Mouse (Mus musculus) left cerebral cortex, postnatal 25 days (tissue): ENCODE measurements around the gene Cux1. TPM values are rescaled to one million over a fixed set of nuclear protein-coding genes. Genes with fewer than 3 reads are reported as not detected.
A peak's percentile ranks its signal among the peaks of the same experiment; 100 is the strongest.

Experiments used
- DNase-seq, 2 experiments: peaks; one replicate each; pipeline ENCODE4 v3.0.0; 2022; ENCODE audit warnings: low spot score in 2 of 2, mixed read lengths in 1 of 2
- intact Hi-C: fragments of 180-260 bp; cut with DNase I; formaldehyde crosslinking; loops from one replicate; pipeline ENCODE4 v1.15.1; 2025
- total RNA-seq, 2 experiments: library from RNA; stranded (reverse); gene quantifications; 2 replicates each; pipeline ENCODE4 v1.2.3; 2021

The Cux1 gene
- total RNA-seq, 2 experiments from 2014 or later = 105 to 121 TPM

GRCm38 (mm10) chr5:136545061-136545460 lies 22.2 kb downstream of the Cux1 start:
- intact Hi-C loops = no loop called here
- no peak for DNase-seq

- DNase-seq = no peak
- intact Hi-C loops = no loop called here
Observed at GRCm38 (mm10) chr5:136543171-136543570, 24.1 kb downstream of the Cux1 start.

DNA sequence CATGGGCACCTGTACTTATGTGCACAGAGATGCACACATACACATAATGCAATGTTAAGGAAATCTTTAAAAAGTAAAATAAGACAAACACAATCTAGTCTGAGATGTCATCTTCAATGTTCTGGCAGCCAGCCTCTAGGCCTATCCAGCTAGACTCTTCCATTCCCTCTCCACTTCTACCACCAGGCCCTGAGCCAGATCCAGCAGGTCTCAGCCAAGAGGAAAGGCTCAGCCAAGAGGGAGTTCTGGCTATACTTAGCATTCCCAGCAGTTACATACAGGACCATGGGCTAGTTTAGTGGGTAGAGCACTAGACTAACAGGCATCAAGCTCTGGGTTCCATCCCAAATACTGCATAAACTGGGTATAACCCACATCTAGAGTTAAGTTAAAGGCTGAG lies 26.3 kb downstream of the Cux1 start:
- DNase-seq = peak; percentile 26 to 76
- intact Hi-C loops = no loop called here

DNA sequence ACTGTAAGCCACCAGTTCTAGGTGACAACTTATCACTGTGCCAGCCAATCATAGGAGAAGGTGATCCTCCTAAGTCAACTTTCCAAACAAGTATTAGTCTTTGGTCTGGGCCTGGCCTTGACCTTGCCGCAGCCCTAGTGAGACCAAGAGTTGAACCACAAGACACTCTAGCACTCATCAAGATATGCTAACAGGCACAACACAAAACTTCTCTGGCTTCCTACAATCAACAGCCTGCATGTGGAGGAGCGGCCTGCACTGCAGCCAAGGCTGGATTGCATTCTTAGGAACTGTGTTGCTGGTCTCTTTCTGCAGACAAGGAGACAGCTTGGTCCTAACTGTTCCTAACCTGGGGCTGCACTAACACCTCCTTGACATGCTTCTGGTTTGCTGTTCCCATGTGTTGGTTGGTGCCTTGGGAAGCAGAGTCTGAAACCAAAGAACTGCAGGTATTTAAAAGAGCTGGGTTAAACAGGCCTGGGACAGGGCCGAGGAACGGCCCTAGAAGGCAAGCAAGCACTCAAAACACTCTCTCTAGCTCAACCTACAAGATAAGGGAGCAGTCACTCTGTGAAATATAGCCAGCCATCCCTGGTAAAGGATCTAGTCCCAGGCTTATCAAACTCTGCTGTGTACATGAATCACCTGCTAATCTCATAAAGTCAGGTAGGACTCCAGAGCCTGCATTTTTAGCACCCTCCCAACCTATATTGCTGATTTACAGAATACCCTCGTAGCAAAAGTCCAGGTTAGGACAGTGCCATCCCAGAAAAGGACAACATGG lies 27.0 kb downstream of the Cux1 start:
- DNase-seq = no peak
- intact Hi-C loops = no loop called here

GRCm38 (mm10) chr5:136536753-136537152 lies 30.5 kb downstream of the Cux1 start:
- no peak for DNase-seq
- intact Hi-C loops = no loop called here

DNA sequence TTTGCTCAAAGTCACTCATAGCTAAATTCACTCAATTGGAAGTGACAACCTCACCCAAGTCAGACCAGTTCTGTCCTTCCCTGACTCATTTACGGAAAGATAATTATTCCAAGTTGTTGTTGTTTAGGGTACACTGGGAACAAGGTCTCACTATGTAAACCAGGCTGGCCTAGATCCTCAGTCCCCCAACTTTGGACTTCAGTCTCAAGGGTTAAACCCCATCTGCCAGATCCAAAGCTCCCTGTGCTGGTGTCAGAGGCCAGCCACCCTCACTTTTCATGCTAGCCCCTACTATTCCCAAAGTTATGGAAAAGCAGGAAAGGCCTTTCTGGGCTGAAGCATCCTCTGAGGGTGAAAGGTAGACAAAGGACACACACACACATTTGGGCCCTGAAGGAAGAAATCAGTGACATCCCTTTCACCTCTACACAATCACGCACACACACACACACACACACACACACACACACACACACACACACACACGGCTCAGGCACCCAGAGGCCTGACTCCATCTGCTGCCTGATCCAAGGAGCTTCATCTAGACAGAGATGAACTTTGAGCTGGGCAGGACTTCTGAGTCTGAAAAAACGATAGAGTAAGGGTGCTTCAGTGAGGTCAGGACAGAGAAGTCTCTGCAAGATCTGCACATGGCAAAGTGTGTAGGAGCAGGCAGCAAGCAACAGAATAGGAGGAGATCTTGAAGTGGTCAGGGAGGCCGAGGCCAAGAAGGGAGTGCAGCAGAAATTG lies 31.1 kb downstream of the Cux1 start:
- intact Hi-C loops = no loop called here

GRCm38 (mm10) chr5:136535204-136535603 lies 32.1 kb downstream of the Cux1 start:
- no peak for DNase-seq
- intact Hi-C loops = no loop called here

More for the DNA sequence above, 31.1 kb downstream of the Cux1 start:
- DNase-seq = no peak

DNA sequence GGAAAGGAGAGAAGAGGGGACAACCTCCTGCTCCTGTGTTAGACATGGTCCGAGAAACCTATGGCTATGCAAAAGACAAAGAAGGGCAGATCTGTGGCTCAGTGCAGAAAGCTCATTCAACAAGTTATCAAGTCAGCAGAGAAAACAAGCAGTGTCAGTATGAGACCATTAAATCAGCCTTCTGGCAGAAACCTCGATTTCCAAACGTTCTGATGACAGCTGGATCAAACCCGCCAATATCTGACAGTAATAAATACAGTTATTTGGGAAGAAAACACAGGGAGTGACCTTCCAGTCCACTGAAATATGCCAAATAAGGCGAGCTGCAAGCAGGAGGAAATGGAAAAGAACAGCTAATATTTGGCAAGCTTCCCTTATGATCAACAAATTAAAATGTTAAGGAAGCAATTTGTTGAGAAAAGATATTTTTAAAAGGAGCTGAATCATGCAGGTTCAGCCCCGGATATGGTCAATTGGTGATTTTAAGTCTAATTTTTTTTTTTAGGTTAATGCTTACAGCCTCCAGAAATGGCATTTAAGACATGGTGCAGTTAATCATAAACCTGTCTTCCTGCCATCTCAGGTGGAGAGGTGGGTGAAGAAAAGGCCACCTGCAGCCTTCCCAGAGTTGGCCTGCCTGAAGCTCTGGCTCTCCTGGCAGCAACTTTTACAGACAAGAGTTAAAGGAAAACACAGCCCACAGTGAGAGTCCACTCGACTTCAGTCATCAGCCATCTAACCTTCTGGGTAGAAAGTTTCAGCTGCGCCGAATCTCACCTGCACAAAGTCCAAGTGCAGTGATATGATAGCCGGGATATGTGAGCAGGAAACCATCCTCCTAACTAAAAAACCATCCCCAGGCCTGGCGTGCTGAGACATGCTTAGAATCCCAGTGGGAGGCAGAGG lies 33.7 kb downstream of the Cux1 start:
- DNase-seq = no peak
- intact Hi-C loops = no loop called here

GRCm38 (mm10) chr5:136531674-136532365 lies 35.5 kb downstream of the Cux1 start:
- peak in 1 of 2 experiments; percentile 37 for DNase-seq
- intact Hi-C loops = no loop called here

- intact Hi-C loops = no loop called here
- DNase-seq = no peak
Observed at GRCm38 (mm10) chr5:136530931-136531330, 36.4 kb downstream of the Cux1 start.

GRCm38 (mm10) chr5:136529165-136529564 lies 38.1 kb downstream of the Cux1 start:
- DNase-seq = no peak
- intact Hi-C loops = no loop called here

- DNase-seq = no peak
- intact Hi-C loops = no loop called here
Observed at GRCm38 (mm10) chr5:136527871-136528270, 39.4 kb downstream of the Cux1 start.

DNA sequence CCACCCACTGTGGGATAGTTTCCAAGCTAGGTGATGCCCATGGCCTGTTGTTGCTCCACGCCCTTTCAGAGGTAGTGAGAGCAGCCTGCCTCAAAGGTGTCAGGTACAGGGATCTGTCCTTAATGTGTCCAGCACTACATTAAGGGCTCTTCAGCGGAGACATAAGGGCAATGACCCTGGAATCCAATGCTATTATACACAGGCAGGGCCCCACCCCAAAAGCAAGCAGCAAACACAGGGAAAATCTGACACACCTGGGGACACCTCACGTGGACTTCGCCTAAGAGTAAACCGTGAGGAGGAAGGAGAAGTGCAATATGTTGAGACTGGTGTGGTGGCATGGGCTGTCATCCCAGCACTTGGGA lies 40.8 kb downstream of the Cux1 start:
- intact Hi-C loops = no loop called here
- DNase-seq = no peak

DNA sequence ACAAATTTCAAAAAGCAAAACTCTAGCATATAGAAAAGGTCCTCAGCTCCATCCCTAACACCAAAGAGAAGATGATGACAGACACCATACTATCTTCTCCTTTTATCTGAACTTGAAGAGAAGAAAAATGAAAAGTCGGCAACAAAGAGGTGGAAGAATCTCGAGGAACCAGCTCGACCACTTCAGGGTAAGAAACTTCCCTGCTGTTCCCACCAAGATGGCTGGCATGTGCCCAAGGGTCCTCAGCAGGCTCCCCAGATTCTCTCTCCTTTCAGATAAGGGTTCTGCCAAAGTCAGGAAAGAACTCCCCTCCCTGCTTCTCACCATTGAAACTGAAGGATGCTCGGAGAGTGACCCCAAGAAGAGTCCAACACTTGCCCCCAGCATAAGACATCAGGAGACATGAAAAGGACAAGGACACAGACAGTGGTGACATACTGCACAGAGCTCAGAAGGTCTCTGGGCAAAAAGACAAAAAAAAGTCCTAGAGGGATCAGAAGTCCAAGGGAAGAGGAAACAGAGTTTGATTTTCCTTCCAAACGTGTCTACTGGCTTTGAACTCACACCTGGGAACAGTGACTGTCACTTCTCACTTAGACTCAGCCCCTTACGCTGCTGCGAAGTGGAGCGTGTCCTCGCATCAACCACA lies 41.3 kb downstream of the Cux1 start:
- no peak for DNase-seq
- intact Hi-C loops = no loop called here

DNA sequence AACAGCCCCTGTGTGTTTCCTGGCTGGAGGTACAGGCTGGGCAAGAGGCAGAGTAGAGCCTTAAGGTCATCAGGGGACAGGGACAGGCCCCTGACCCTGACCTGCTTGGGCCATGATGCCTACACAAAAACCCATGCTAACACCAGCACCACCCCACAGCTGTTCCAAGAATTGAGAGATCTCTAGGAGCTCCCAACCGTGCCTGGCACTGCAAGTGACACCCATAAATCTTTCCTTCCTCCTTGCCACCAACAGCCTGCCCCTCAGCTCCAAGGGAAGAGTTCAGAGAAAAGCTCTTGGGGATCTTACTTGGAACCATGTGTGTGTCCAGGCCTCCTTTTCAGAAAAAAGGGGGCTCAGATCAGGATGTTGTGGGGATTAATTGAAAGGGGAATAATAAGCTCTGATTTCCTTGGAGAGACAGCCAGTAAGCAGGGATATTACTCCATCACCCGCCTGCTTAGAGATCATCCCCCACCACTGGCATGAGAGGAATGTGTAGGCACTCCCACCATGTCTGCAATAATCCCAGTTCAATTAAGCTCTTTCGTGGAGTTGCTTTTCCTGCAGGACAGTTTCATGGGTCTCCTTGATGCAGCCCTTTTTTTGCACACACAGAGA lies 44.3 kb downstream of the Cux1 start:
- DNase-seq = no peak
- intact Hi-C loops = no loop called here

DNA sequence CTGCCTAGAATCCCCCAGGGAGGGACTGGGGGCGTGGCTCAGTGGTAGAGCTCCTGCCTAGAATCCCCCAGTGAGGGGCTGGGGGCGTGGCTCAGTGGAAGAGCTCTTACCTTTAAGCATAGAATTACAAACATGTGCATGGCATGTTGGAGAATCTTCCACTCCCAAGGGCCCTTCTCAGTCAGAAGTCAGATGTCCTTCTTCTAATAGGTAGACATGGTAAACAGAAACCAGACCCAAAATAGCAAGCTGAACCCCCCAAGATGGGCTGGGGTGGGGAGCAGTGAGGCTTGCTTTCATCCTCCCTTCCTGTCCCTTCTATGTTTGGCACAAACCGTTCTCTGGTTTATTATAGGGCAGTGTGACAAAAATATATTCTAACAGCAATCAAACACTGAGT lies 45.6 kb downstream of the Cux1 start:
- DNase-seq = no peak
- intact Hi-C loops = no loop called here

DNA sequence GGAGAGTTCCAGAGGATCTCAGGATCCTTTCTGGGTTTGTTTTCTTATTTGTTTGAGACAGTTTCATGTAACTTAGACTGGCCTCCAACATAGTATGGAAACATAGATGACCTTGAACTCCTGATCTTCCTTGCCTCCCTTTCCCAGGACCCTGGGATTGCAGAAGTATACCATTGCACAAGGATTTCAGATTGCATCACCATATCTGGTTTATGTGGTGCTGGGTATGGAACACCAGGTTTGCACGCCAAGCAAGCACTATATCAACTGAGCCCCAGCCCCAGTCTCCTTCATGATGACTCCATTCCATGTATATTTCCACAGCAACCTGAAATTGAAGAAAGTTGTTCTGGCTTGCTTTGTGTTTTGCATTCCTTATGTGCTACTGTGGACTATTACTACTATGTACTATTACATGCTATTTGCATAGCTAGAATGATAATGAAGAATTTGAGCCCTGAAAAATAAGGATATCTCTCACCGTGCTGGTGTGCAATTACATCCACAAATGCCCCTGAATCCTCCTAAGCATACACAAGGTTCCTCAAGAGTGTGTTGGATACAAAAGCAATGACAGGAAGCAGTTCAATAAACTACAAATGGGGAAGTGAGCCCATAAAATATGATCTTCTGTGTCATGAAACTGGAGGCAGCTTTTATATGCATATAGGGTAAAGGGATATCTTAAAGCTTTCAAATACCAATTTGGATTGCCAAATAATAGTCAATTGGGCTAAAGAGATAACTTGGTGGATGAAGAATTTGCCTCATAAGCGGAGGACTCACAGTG lies 48.4 kb downstream of the Cux1 start:
- intact Hi-C loops = no loop called here
- no peak for DNase-seq

- intact Hi-C loops = no loop called here
- peak in 1 of 2 experiments; percentile 65 for DNase-seq
Observed at GRCm38 (mm10) chr5:136517510-136517909, 49.8 kb downstream of the Cux1 start.
